Mouse (Mus musculus): Measurements from ENCODE around the gene Atxn7l1.
A peak's percentile ranks its signal among the peaks of the same experiment; 100 is the strongest.

The Atxn7l1 gene

DNA sequence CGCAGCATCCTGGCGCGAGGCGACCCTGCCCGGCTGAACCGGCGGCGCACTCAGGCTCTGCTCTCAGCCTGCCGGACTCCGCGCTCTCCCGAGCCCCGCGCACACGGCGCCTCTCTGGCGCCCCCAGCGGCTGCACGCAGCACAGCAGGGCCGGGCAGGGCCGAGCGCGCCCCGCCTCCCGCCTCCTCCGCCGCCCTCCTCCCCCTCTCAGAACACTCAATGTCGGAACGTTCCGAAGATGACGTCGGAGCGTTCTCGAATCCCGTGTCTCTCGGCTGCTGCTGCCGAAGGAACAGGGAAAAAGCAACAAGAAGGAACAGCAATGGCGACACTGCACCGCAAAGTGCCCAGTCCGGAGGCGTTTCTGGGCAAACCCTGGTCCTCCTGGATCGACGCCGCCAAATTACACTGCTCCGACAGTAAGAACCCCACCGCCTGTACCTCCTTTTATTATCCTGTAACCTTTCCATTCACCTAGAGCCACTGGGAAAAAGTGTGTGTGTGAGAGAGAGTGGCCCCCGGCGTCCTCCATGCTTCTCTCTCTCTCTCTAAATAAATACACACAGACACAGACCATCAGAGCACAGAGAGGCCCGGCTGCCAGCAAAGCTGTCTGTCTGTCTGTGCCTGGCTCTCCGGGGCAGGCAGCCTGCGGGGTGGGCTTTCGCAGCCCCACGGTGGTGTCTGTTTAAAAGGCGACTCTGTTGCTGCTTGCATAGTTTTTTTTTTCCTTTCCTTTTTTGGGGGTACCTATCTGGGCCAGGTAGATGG, at the start of gene Atxn7l1:
Gene Atxn7l1, plus strand, starts transcription at position 197 of the 771 bp plus-strand sequence.
- DNase-seq = peak; percentile 93 to 94

- DNase-seq = no peak
These were observed 45.9 kb upstream of the Atxn7l1 start for GRCm38 (mm10) chr12:33101627-33102026.

DNA sequence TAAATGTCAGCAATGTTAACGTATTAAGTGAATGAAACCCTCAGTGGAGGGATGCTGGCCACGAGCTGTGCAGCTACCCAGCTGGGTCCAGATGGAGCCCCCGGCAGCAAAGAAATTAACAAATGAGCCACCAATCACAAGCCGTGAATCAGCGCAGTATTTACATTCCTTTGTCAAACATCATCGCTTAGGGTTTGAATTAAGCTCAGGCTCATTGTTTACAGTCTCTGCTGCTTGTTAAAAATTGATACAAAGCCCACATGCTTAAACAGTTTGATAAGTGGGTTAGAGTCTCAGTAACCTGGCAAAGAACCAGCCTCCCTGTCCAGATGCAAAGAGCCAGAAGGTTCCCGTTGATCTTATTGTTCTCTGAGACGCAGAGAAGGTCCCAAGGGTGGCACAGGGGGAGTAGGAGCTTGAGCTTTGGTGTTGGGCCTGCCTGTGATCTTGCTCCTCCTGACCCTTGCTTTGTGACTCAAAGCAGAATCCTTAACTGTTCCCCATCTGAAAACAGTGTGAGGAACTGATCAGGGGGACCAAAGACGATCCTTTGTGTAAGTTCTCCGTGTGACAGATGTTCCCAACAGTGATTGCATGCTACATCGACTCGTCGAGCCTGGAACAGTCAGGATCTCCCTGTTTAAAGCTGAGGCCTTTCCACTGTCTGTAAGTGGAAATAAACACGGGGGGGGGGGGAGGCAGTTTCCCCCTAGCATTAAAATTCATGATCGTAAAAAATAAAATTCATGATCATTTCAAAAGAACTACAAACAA, 45.0 kb upstream of the Atxn7l1 start:
- DNase-seq = no peak

GRCm38 (mm10) chr12:33105724-33106123, 41.8 kb upstream of the Atxn7l1 start:
- no peak for DNase-seq

DNA sequence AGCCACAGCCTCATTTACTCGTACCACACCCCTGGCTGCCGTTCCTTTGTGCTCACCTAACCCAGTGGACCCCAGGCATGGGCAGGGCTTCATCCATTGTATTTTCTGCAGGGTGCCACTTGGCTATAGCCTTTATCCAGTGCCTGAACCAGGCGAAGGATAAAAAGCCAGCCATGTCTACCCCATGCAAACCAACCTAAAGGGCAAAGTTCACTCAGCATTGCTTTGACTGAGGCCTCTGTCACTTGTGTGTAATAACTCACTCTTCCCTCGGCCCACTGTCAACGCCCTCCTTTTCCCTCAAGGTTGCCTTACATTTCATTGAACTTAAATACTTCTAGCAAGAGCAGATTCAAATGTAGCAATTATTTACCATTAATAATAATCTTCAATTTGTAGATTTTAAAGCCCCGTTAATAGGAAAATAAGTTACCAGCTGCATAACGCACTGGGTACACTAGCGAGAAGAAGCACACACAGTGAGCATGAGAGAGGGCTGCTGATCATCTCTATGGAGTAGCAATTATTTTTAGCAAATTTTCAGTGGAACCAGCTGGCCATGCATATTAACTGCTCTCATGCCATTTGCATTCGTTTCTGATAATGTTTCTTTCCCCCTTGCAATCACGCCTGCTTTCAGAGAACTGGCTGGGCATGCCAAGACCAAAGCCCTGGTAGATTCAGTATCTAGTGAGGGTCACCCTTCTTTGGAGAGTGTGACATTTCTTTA, 40.9 kb upstream of the Atxn7l1 start:
- no peak for DNase-seq

DNA sequence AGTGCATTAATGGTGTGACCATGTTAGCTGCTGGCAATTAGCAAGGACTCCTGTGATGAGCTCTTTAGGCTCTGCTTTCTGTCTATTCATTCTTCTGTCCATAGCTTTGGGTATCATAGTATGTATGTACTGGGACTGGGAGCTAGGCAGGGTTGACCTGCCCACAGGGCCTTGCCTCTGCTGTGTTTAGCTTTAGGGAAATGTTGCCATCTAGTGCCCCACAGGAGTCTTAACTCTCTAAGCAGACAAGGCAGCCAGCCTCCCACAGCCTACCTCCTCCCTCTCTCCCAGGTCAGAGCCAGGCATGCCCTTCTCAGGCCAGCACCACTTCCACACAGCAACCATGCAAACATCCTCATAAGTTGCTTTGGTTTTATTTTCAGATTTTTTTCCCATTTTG, 38.0 kb upstream of the Atxn7l1 start:
- DNase-seq = peak in 1 of 2 experiments; percentile 26

GRCm38 (mm10) chr12:33110894-33111471, 36.5 kb upstream of the Atxn7l1 start:
- peak; percentile 40 to 63 for DNase-seq

DNA sequence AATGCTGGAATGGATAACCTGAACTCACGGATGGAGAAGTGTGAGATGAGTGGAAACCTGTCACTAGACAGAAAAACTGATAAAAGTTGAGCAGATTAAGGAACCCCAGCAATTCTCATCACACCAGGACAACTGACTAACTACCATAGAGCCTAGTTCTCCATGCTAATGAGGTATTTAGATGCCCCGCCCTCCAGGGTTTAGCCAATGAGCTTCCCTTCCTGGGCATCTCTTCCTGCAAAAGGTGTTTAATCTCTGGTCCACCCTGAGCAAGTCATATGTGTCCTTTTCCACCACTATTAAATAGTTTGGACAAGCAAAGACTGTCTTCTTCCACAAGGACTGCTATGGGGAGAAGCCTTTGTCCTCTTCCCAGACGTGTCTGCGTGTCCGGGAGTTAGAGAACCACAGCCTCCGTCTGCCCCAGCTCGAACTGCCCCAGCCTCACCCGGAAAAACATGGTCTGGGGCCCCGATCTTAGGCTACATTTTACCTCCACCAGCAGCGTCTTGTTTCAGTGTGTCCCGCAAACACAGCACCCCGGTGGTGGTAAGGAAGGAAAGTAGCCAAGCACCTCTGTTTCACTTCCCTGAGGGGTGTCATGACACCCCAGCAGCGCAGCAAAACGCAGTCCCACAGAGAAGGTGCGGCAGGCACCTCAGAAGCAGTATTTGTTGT, 28.7 kb upstream of the Atxn7l1 start:
- DNase-seq = no peak

GRCm38 (mm10) chr12:33125594-33126227, 21.8 kb upstream of the Atxn7l1 start:
- DNase-seq = no peak

DNA sequence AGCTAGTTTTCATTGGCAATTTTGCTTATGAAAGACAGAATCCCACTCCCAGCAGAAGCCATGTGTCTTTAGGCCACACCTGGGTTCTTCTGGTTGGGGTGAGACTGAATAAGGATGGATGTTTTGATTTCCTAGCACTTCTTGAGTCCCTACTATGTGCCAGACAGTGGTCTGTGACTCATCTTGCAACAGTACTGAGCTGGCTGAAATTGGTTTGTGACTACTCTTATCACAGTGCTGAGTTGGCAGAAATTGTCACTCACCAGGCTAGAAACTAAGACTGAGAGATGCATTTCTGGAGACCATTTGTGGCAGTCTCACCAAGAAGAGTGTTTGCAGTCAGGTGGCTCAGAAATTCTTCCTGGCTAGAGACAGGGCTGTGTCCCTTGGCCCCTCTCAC, 21.2 kb upstream of the Atxn7l1 start:
- no peak for DNase-seq

- no peak for DNase-seq
These were observed 19.4 kb upstream of the Atxn7l1 start for GRCm38 (mm10) chr12:33128121-33128520.

DNA sequence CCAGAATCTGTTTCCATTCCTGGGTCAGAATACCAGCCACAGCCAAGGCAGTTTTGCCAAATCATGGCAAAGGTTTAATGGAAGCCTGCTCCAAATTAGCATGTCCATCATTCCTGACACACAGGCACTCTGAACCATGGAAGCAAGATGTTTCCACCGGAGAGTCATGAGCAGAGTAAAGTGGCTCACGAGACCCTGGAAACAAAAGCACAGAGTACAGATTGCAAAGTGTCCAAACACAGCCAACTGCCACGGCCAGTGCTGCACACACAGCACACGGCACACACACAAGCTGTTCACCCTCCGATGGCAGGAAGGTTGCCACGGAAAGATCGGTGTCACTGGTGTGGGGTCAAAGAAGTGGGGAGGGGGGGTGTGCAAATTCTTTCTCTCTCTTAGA, 18.8 kb upstream of the Atxn7l1 start:
- no peak for DNase-seq

GRCm38 (mm10) chr12:33129410-33129809, 18.1 kb upstream of the Atxn7l1 start:
- no peak for DNase-seq

DNA sequence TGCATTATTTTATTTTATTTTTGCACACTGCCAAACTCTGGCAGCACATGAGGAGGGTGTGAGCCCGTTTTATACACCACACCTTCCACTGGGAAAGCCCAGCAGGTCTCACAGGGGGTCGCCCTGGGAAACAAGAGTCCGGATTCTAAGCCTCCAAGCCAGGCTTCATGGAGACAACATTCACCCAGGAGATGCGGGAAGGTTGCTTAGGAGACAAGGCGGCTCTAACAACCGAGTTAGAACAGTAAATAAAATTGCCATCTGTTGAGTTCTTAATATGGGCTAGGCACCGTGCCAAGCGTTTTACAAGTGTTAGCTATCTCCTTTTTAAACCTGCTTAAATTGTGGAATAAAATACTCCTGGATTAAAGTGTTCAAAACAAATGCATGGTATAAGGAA, 17.1 kb upstream of the Atxn7l1 start:
- no peak for DNase-seq

GRCm38 (mm10) chr12:33131796-33132195, 15.7 kb upstream of the Atxn7l1 start:
- DNase-seq = no peak

GRCm38 (mm10) chr12:33137857-33138256, 9.6 kb upstream of the Atxn7l1 start:
- no peak for DNase-seq

GRCm38 (mm10) chr12:33139083-33139482, 8.4 kb upstream of the Atxn7l1 start:
- DNase-seq = no peak

DNA sequence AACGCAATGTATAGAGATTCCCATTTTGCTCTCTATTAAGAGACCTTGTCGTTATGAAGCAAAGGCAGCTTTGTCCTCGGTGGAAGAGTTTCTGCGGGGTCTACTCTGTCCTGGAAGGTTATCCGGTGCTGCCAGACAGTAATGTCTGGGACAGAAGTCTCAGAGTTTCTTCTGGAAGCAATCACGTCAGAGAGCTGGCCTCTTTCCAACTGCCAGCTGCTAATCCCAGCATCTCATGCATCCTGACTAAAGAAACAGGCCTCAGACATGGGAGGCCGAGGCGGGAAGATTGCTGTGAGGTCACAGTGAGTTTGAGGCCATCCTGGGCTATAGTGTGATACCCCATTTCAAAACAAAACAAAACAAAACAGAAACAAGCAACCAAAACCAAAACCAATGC, 3.0 kb upstream of the Atxn7l1 start:
- peak in 1 of 2 experiments; percentile 31 for DNase-seq

- no peak for DNase-seq
These were observed 665 bp upstream of the Atxn7l1 start for GRCm38 (mm10) chr12:33146622-33147433.

- DNase-seq = no peak
These were observed 2.2 kb downstream of the Atxn7l1 start for GRCm38 (mm10) chr12:33149544-33150190.

GRCm38 (mm10) chr12:33153131-33153530, 5.6 kb downstream of the Atxn7l1 start:
- DNase-seq = no peak
